Mouse (Mus musculus): ENCODE measurements around the gene Mdga1. TPM values are rescaled to one million over a fixed set of nuclear protein-coding genes. Genes with fewer than 3 reads are reported as not detected.

The Mdga1 gene
- 0.06 TPM in 1 of 2 replicates, not detected in the other for polyA plus RNA-seq (2012)

DNA sequence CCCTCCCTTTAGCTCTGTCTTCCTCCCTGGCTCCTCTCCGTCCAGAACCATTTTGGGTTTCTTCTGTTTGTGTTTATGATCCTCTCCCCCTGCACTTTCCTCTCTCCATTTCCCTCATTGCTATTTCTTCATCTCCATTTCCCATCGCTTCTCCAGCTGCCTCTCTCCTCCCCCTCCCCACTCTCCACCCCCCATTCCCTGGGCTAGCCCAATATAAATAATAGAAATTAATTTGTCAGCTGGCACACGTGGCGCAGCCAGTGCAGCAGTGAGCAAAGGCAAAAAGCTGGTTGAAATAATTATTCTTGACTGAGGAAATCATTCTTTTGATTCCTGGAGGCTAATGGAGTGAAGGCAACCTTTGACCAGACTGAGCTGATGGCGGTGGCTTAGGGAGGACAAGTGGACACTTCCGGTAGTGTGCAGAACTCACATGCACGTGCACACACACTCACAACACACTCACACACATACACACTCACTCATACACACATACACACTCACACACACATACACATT is at the start of gene Mdga1:
TSS of gene Mdga1 (minus strand) at position 51 of the 519 bp plus-strand sequence.
- no peak for TF ChIP-seq GATA1 (IDR thresholded peaks at IDR 0.05; ENCODE audit: low read length)

DNA sequence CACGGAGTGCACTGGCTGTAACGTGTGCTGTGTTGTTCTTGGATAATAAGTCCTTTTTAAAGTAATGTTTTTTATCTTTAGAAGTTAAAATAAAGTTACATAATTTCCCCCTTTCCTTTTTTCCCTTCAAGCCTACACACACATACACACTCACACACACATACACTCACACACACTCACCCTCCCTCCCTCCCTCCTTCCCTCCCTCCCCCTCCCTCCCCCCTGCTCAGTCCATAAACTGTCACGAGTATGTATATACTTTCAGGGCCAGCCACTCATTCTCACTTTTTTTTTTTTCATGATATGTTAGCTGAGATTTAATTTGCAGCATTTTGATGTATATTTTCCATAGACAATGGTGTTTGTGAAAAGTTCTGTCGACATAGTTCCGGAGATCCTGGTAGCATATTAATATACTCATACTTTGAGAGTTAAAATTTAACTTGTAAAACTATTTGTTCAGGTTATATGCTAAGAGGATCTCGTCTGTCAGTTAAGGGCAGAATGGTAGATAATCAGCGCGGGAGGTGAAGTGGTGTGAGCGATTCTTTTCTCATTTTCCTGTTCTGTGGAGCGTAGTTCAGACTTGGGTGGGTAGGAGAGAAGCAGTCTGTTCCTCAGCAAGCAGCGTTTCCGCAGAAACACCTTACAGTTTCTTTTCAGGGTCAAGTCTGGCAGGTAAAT is 49.2 kb upstream of the Mdga1 start:
- no peak for TF ChIP-seq GATA1 (IDR thresholded peaks at IDR 0.05; ENCODE audit: low read length)

DNA sequence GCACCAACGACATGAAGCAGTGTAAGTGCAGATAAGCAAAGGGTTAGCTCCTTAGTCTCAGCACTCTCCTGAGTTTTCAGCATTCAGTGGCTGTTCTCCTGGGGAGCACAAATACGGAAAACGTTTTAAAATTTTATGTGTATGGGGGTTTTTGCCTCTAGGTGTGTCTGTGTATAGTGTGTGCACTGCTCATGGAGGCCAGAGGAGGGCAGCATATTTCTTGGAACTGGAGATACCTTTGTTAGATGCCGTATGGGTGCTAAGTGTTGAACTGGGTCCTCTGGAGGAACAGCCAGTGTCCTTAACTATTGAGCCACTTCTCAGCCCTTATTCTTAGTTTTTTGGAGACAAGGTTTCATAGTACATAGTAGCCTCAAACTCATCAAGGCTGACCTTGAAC is 44.8 kb upstream of the Mdga1 start:
- no peak for TF ChIP-seq GATA1 (IDR thresholded peaks at IDR 0.05; ENCODE audit: low read length)

- TF ChIP-seq GATA1 (IDR thresholded peaks at IDR 0.05; ENCODE audit: low read length) = no peak
Observed at GRCm38 (mm10) chr17:30008392-30008791, 38.5 kb upstream of the Mdga1 start.

- TF ChIP-seq GATA1 (IDR thresholded peaks at IDR 0.05; ENCODE audit: low read length) = no peak
Observed at GRCm38 (mm10) chr17:30007883-30008282, 38.0 kb upstream of the Mdga1 start.

GRCm38 (mm10) chr17:30006877-30007276 is 37.0 kb upstream of the Mdga1 start:
- TF ChIP-seq GATA1 (IDR thresholded peaks at IDR 0.05; ENCODE audit: low read length) = no peak

DNA sequence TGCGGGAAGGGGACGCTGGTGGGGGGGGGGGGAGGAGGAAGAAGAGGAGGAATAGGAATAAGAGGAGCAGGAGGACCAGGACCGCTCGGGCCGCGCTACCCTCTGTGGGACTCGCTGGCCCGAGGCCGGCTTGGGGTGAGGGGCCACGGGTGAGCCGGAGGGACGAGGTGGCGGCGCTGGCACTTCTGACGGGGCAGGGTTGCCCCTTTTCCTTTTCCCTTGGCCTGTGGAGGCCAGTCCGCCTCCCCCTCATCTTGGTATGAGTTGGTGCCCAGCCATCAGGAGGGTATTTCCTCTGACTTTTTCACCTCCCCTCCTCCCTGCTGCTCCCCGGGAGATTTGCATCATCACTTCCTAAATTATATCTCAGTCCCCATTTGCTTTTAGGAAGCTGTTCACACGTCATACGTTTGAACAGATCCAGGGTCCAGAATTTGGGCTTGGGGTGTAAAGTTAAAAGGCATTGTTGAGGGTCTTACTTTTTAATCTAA is 35.6 kb upstream of the Mdga1 start:
- no peak for TF ChIP-seq GATA1 (IDR thresholded peaks at IDR 0.05; ENCODE audit: low read length)

- no peak for TF ChIP-seq GATA1 (IDR thresholded peaks at IDR 0.05; ENCODE audit: low read length)
Observed at GRCm38 (mm10) chr17:30005103-30005443, 35.2 kb upstream of the Mdga1 start.

DNA sequence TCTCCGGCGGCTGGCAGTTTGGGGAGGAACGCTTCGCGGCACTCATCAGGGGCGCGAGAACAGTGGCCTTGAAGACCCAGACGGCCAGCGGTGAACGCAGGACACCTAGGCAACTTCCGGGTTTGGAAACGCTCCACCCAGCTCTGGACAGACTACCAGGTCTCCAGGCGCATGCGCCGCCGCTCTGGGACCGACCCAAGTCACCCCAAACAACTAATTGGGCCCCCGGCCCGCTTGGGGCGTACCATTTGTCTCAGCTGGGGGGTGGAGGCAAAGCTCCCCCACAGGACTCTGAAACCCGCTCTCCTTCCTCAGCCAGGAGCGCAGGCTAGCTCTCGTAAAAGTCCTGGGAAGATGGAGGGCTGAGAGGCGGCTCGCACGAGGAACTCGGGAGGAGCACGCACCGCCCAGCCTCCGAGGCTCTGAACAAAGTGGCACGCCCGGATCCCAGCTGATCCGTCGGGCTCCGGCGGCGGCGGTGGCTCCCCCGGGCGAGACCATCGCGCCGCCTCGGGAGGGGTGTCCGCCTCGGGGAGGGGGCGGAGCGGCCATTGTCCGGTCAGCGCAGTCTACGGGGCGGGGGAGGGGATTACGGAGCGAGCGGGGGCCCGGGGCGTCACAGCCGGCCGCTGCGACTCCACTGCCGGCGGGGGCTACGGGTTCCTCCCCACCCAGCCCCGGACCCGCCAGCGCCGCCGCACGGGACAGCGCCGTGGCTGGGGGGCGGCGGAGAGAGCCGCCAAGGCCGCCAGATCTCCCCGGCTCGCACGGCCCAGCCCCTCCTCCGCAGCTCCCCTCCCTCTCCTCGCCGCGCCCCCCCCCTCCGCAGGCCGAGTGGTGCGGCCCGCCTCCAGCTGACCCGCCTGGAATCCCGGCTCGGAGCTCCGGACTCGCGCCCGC is 34.6 kb upstream of the Mdga1 start, which contains the start of gene Zfand3:
TSS of gene Zfand3 (plus strand) at position 531 of the 900 bp plus-strand sequence.
- no peak for TF ChIP-seq GATA1 (IDR thresholded peaks at IDR 0.05; ENCODE audit: low read length)

- TF ChIP-seq GATA1 (IDR thresholded peaks at IDR 0.05; ENCODE audit: low read length) = no peak
Observed at GRCm38 (mm10) chr17:29998566-29999295, 28.8 kb upstream of the Mdga1 start.

GRCm38 (mm10) chr17:29997726-29998125 is 27.8 kb upstream of the Mdga1 start:
- TF ChIP-seq GATA1 (IDR thresholded peaks at IDR 0.05; ENCODE audit: low read length) = no peak

- no peak for TF ChIP-seq GATA1 (IDR thresholded peaks at IDR 0.05; ENCODE audit: low read length)
Observed at GRCm38 (mm10) chr17:29995986-29996385, 26.1 kb upstream of the Mdga1 start.

GRCm38 (mm10) chr17:29994459-29994858 is 24.6 kb upstream of the Mdga1 start:
- TF ChIP-seq GATA1 (IDR thresholded peaks at IDR 0.05; ENCODE audit: low read length) = no peak

GRCm38 (mm10) chr17:29994011-29994410 is 24.1 kb upstream of the Mdga1 start:
- no peak for TF ChIP-seq GATA1 (IDR thresholded peaks at IDR 0.05; ENCODE audit: low read length)

DNA sequence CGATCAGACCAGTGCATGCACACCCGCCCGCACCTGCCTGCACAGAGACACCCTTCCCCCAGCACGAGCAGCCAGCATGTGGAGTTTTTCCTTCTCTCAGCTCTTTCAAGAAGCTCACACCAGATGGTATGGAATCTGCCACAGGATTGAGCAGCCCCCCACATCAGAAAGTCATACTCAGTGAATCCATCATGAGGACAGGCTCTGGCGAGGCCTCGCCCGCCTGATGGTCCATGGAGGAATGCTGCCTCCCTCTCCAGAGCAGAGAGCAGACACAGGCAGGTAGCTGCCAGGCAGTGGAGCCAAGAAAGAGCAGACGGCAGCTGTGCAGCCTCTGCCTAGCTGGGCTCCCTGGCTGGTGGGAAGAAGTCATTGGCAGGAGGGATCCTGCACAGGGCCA is 23.6 kb upstream of the Mdga1 start:
- no peak for TF ChIP-seq GATA1 (IDR thresholded peaks at IDR 0.05; ENCODE audit: low read length)

GRCm38 (mm10) chr17:29990845-29991244 is 21.0 kb upstream of the Mdga1 start:
- no peak for TF ChIP-seq GATA1 (IDR thresholded peaks at IDR 0.05; ENCODE audit: low read length)
